Mouse (Mus musculus): ENCODE measurements around the gene Cpt1c.

Cpt1c gene

GRCm38 (mm10) chr7:44959874-44960511 lies 14.7 kb downstream of the Cpt1c start:
- ChIA-PET POLR2A (interaction anchor here in 2 of 4 experiments (0.6 to 3.1 kb wide), 7 partner anchors 8 to 457 kb away, joined by 3 to 14 read pairs (median 4); partner anchors contain the start of gene Prmt1 (in 1 of the 2)), CTCF (no interaction called here)

GRCm38 (mm10) chr7:44959281-44959680 lies 15.4 kb downstream of the Cpt1c start:
- POLR2A ChIA-PET = interaction anchor here in 2 of 4 experiments (0.6 to 4.7 kb wide), 5 partner anchors 11 to 458 kb away, joined by 3 to 42 read pairs (median 5); no protein-coding TSS in a partner anchor
- CTCF ChIA-PET = interaction anchor here in 2 of 4 experiments (0.5 to 1.4 kb wide), 3 partner anchors 20 to 33 kb away, joined by 3 read pairs; no protein-coding TSS in a partner anchor

- POLR2A ChIA-PET = interaction anchor here (0.5 to 4.7 kb wide), 32 partner anchors 9 to 833 kb away, joined by 3 to 42 read pairs (median 4); partner anchors contain the start of genes Izumo2 (in 3 of the 4), Ap2a1 (in 2 of the 4), Ptov1 (in 2 of the 4) and Med25 (in 1 of the 4)
- CTCF ChIA-PET = interaction anchor here (0.6 to 2.4 kb wide), 41 partner anchors 9 to 431 kb away, joined by 3 to 12 read pairs (median 4); partner anchors contain the start of genes Ap2a1 (in 3 of the 4), Flt3l (in 1 of the 4), Gm45713 (in 1 of the 4) and Il4i1 (in 1 of the 4)
Observed at GRCm38 (mm10) chr7:44958208-44958607, 16.4 kb downstream of the Cpt1c start.

- POLR2A ChIA-PET = interaction anchor here (0.6 to 4.7 kb wide), 39 partner anchors 8 to 254 kb away, joined by 3 to 42 read pairs (median 4); partner anchors contain the start of genes Izumo2 (in 3 of the 4), Ap2a1 (in 2 of the 4), Prmt1 (in 1 of the 4) and Ptov1 (in 1 of the 4)
- CTCF ChIA-PET = interaction anchor here (0.6 to 2.4 kb wide), 32 partner anchors 8 to 291 kb away, joined by 3 to 12 read pairs (median 5); partner anchors contain the start of genes Ap2a1 (in 3 of the 4), Prmt1 (in 2 of the 4), Izumo2 (in 1 of the 4) and Rras (in 1 of the 4)
Observed at GRCm38 (mm10) chr7:44957183-44957835, 17.3 kb downstream of the Cpt1c start.

- ChIA-PET POLR2A (interaction anchor here in 2 of 4 experiments (0.7 to 4.7 kb wide), 17 partner anchors 8 to 247 kb away, joined by 3 to 42 read pairs (median 5); partner anchors contain the start of genes Ap2a1 (in 2 of the 2), Izumo2 (in 1 of the 2), Prmt1 (in 1 of the 2) and Ptov1 (in 1 of the 2)), CTCF (interaction anchor here in 3 of 4 experiments (0.6 to 2.4 kb wide), 7 partner anchors 9 to 31 kb away, joined by 3 to 9 read pairs (median 5); partner anchors contain the start of gene Prmt1 (in 1 of the 3))
Observed at GRCm38 (mm10) chr7:44956266-44956665, 18.4 kb downstream of the Cpt1c start.

GRCm38 (mm10) chr7:44955628-44956027 lies 19.0 kb downstream of the Cpt1c start:
- ChIA-PET CTCF (interaction anchor here (0.6 to 2.1 kb wide), 8 partner anchors 10 to 280 kb away, joined by 3 to 7 read pairs (median 3); partner anchors contain the start of gene Ap2a1 (in 1 of the 4)), POLR2A (interaction anchor here in 2 of 4 experiments (0.7 to 4.7 kb wide), 9 partner anchors 10 to 141 kb away, joined by 3 to 42 read pairs (median 6); partner anchors contain the start of genes Ap2a1 (in 1 of the 2) and Prmt1 (in 1 of the 2))

- POLR2A ChIA-PET = interaction anchor here in 3 of 4 experiments (0.6 to 6.4 kb wide), 12 partner anchors 9 to 171 kb away, joined by 3 to 98 read pairs (median 4); partner anchors contain the start of genes Akt1s1 (in 1 of the 3), Cpt1c (in 1 of the 3), Il4i1 (in 1 of the 3) and Nup62 (in 1 of the 3)
- CTCF ChIA-PET = interaction anchor here in 3 of 4 experiments (0.6 to 2.0 kb wide), 9 partner anchors 10 to 94 kb away, joined by 3 to 6 read pairs (median 3); no protein-coding TSS in a partner anchor
Observed at GRCm38 (mm10) chr7:44954091-44954885, 20.4 kb downstream of the Cpt1c start.

- POLR2A ChIA-PET = interaction anchor here in 3 of 4 experiments (0.7 to 6.4 kb wide), 12 partner anchors 10 to 177 kb away, joined by 3 to 98 read pairs (median 10); partner anchors contain the start of genes Prmt1 (in 2 of the 3), Akt1s1 (in 1 of the 3), Cpt1c (in 1 of the 3) and Fuz (in 1 of the 3)
- CTCF ChIA-PET = interaction anchor here in 1 of 4 experiments (0.9 to 2.0 kb wide), 4 partner anchors 16 to 93 kb away, joined by 3 to 5 read pairs (median 3); no protein-coding TSS in a partner anchor
Observed at GRCm38 (mm10) chr7:44953561-44953960, 21.1 kb downstream of the Cpt1c start.

GRCm38 (mm10) chr7:44952611-44953306 lies 21.9 kb downstream of the Cpt1c start:
- POLR2A ChIA-PET = interaction anchor here (0.5 to 6.4 kb wide), 170 partner anchors 9 to 691 kb away, joined by 3 to 109 read pairs (median 6); partner anchors contain the start of genes Tsks (in 4 of the 4), Akt1s1 (in 3 of the 4), Ap2a1 (in 3 of the 4) and Atf5 (in 3 of the 4)
- CTCF ChIA-PET = interaction anchor here (0.6 to 2.4 kb wide), 48 partner anchors 10 to 485 kb away, joined by 3 to 32 read pairs (median 3); partner anchors contain the start of genes Ap2a1 (in 2 of the 4), Aldh16a1 (in 1 of the 4), Flt3l (in 1 of the 4) and Josd2 (in 1 of the 4)

GRCm38 (mm10) chr7:44951960-44952359 lies 22.7 kb downstream of the Cpt1c start:
- ChIA-PET POLR2A (interaction anchor here (0.5 to 6.4 kb wide), 156 partner anchors 8 to 706 kb away, joined by 3 to 109 read pairs (median 6); partner anchors contain the start of genes Akt1s1 (in 3 of the 4), Ap2a1 (in 3 of the 4), Atf5 (in 3 of the 4) and Fuz (in 3 of the 4)), CTCF (interaction anchor here (0.6 to 2.4 kb wide), 32 partner anchors 11 to 349 kb away, joined by 3 to 32 read pairs (median 4); partner anchors contain the start of genes Ap2a1 (in 2 of the 4), Flt3l (in 1 of the 4), Pnkp (in 1 of the 4) and Prmt1 (in 1 of the 4))

- POLR2A ChIA-PET = interaction anchor here (0.7 to 6.4 kb wide), 14 partner anchors 8 to 241 kb away, joined by 3 to 109 read pairs (median 5); partner anchors contain the start of genes Atf5 (in 2 of the 4), Il4i1 (in 2 of the 4), Nup62 (in 2 of the 4) and Tsks (in 2 of the 4)
- CTCF ChIA-PET = interaction anchor here in 3 of 4 experiments (1.0 to 1.4 kb wide), 4 partner anchors 8 to 89 kb away, joined by 3 to 4 read pairs (median 3); no protein-coding TSS in a partner anchor
Observed at GRCm38 (mm10) chr7:44949922-44950321, 24.7 kb downstream of the Cpt1c start.

- POLR2A ChIA-PET = interaction anchor here (0.5 to 10.7 kb wide), 27 partner anchors 8 to 424 kb away, joined by 3 to 109 read pairs (median 4); partner anchors contain the start of genes Ap2a1 (in 2 of the 4), Ptov1 (in 2 of the 4), Kcnc3 (in 1 of the 4) and Nup62 (in 1 of the 4)
- CTCF ChIA-PET = interaction anchor here in 3 of 4 experiments (0.6 to 0.8 kb wide), 4 partner anchors 10 to 416 kb away, joined by 3 to 7 read pairs (median 4); no protein-coding TSS in a partner anchor
Observed at GRCm38 (mm10) chr7:44942904-44943303, 31.7 kb downstream of the Cpt1c start, which contains the start of gene Tsks. Gene Tsks (plus strand): TSS chr7:44943204.

GRCm38 (mm10) chr7:44938680-44939079 lies 36.0 kb downstream of the Cpt1c start:
- CTCF ChIA-PET = interaction anchor here in 2 of 4 experiments (0.5 to 1.6 kb wide), 2 partner anchors 9 to 48 kb away, joined by 4 to 5 read pairs; partner anchors contain the start of genes Ap2a1 (in 1 of the 2) and Prmt1 (in 1 of the 2)
- POLR2A ChIA-PET = interaction anchor here in 3 of 4 experiments (0.8 to 10.7 kb wide), 11 partner anchors 8 to 230 kb away, joined by 3 to 109 read pairs (median 4); partner anchors contain the start of genes Ap2a1 (in 2 of the 3) and Izumo2 (in 1 of the 3)

- CTCF ChIA-PET = interaction anchor here (0.5 to 3.3 kb wide), 41 partner anchors 9 to 666 kb away, joined by 3 to 32 read pairs (median 4); partner anchors contain the start of genes Akt1s1 (in 1 of the 4), Flt3l (in 1 of the 4), Fuz (in 1 of the 4) and Gm45713 (in 1 of the 4)
Observed at GRCm38 (mm10) chr7:44929204-44930151, 45.2 kb downstream of the Cpt1c start, which contains the start of gene Ap2a1. Gene Ap2a1 (minus strand): TSS chr7:44929496.

More at GRCm38 (mm10) chr7:44929204-44930151, 45.2 kb downstream of the Cpt1c start, which contains the start of gene Ap2a1:
- POLR2A ChIA-PET = interaction anchor here in 3 of 4 experiments (0.5 to 4.7 kb wide), 125 partner anchors 9 to 944 kb away, joined by 3 to 108 read pairs (median 5); partner anchors contain the start of genes Akt1s1 (in 3 of the 3), Atf5 (in 3 of the 3), Il4i1 (in 3 of the 3) and Nup62 (in 3 of the 3)

Measured in embryonic stem cell, embryonic (primary cell).